Mouse (Mus musculus) intestine, embryonic 14.5 days (tissue): ENCODE data around the gene Eif4e. TPM values are rescaled to one million over a fixed set of nuclear protein-coding genes. Genes with fewer than 3 reads are reported as not detected.

Experiments
- ATAC-seq: fragments of 200-750 bp; cut with Nextera tagmentation; replicated peaks from 2 replicates; pipeline ENCODE4 v1.8.0; 2017; ENCODE audit warnings: low read depth, moderate number of reproducible peaks, moderate TSS enrichment, moderate library complexity; ENCODE audit not compliant: low FRiP score, low TSS enrichment
- DNase-seq: peaks from one replicate; pipeline ENCODE4 v3.0.0-alpha.2; 2018; ENCODE audit warnings: low spot score
- H3K27ac ChIP-seq: fragments of 300-500 bp; sonication (generic); 2 replicates; pipeline ENCODE4 v1.5.1; 2014; ENCODE audit warnings: low read depth, mild to moderate bottlenecking, control low read depth
- H3K27me3 ChIP-seq: fragments of 300-500 bp; sonication (generic); replicated peaks from 2 replicates; pipeline ENCODE4 v1.6.1; 2014; ENCODE audit warnings: low read length, control low read depth; ENCODE audit not compliant: control insufficient read depth, insufficient read depth
- H3K36me3 ChIP-seq: fragments of 300-500 bp; sonication (generic); 2 replicates; pipeline ENCODE4 v1.6.1; 2014; ENCODE audit warnings: low read length, control low read depth; ENCODE audit not compliant: control insufficient read depth, insufficient read depth
- H3K4me1 ChIP-seq: fragments of 300-500 bp; sonication (generic); replicated peaks from 2 replicates; pipeline ENCODE4 v1.6.1; 2014; ENCODE audit warnings: low read length, control low read depth, mixed read lengths; ENCODE audit not compliant: control insufficient read depth, insufficient read depth
- H3K4me2 ChIP-seq: fragments of 300-500 bp; sonication (generic); 2 replicates; pipeline ENCODE4 v1.6.1; 2014; ENCODE audit warnings: low read length
- H3K4me3 ChIP-seq: fragments of 300-500 bp; sonication (generic); 2 replicates; pipeline ENCODE4 v1.5.1; 2014; ENCODE audit warnings: low read depth, low read length, control low read depth, mixed read lengths
- H3K9ac ChIP-seq: fragments of 300-500 bp; sonication (generic); 2 replicates; pipeline ENCODE4 v1.6.1; 2014; ENCODE audit warnings: mild to moderate bottlenecking, low read length
- H3K9me3 ChIP-seq: fragments of 300-500 bp; sonication (generic); 2 replicates; pipeline ENCODE4 v1.6.1; 2016; ENCODE audit warnings: low read length, control low read depth; ENCODE audit not compliant: control insufficient read depth
- WGBS: fragments of 180-500 bp; shearing (Covaris S2); extraction: QIAGEN DNeasy Blood & Tissue Kit; methylation state at CpG from one replicate; pipeline ENCODE4 v1.1.7; 2014; 5-methylcytosine and 5-hydroxymethylcytosine counted together
- polyA plus RNA-seq: library from polyadenylated mRNA; unstranded; fragments of >200 nt; fragmentation: Nextera tagmentation; extraction: Ambion mirVana; gene quantifications from 2 replicates; pipeline ENCODE4 v1.2.1, GENCODE M21; 2014

Eif4e gene
- 345 and 370 TPM in 2 replicates for polyA plus RNA-seq

- ATAC-seq (peak; percentile 53), DNase-seq (peak; percentile 93)
- Histone ChIP-seq H3K4me3 (peak within 1 kb of the TSS; percentile 93), H3K36me3 (no peaks in the 10 kb centered on the region), H3K4me2 (peak within 1 kb of the TSS; percentile 91), H3K27ac (peak within 1 kb of the TSS; percentile 94), H3K9me3 (no peaks in the 10 kb centered on the region), H3K4me1 (peaks cover 23% of the 10 kb centered on the region), H3K27me3 (no peaks in the 10 kb centered on the region), H3K9ac (peak within 1 kb of the TSS; percentile 75)
- WGBS: 3% methylated on average over 39 of the region's 39 CpGs
These were observed at the start of gene Eif4e for GRCm38 (mm10) chr3:138526073-138526915. Gene Eif4e, plus strand, starts transcription at chr3:138526179.

- Histone ChIP-seq H3K36me3 (peaks cover 49% of the 10 kb centered on the region), H3K27me3 (no peaks in the 10 kb centered on the region), H3K4me3 (no peak overlapping the region), H3K9me3 (no peaks in the 10 kb centered on the region), H3K27ac (no peak overlapping the region), H3K4me1 (no peaks in the 10 kb centered on the region), H3K4me2 (no peak overlapping the region), H3K9ac (no peak overlapping the region)
- DNase-seq (no peak), ATAC-seq (no peak)
- WGBS: 94% methylated on average over 8 of the region's 8 CpGs
These were observed 46.5 kb upstream of the Eif4e start for GRCm38 (mm10) chr3:138479489-138479888.

GRCm38 (mm10) chr3:138481526-138482284 lies 44.3 kb upstream of the Eif4e start:
- Histone ChIP-seq H3K9ac (no peak overlapping the region), H3K4me3 (no peak overlapping the region), H3K4me2 (no peak overlapping the region), H3K27ac (no peak overlapping the region), H3K9me3 (no peaks in the 10 kb centered on the region), H3K4me1 (no peaks in the 10 kb centered on the region), H3K36me3 (peaks cover 38% of the 10 kb centered on the region), H3K27me3 (no peaks in the 10 kb centered on the region)
- ATAC-seq (no peak), DNase-seq (no peak)
- WGBS: 73% methylated on average over 14 of the region's 14 CpGs

GRCm38 (mm10) chr3:138483240-138483639 lies 42.7 kb upstream of the Eif4e start:
- 68% methylated on average over 2 of the region's 2 CpGs for WGBS
- no peak overlapping the region for H3K4me3 ChIP-seq
- no peaks in the 10 kb centered on the region for H3K27me3 ChIP-seq
- no peaks in the 10 kb centered on the region for H3K9me3 ChIP-seq
- H3K9ac ChIP-seq: no peak overlapping the region
- H3K36me3 ChIP-seq: peaks cover 34% of the 10 kb centered on the region
- H3K4me1 ChIP-seq: peaks cover 8% of the 10 kb centered on the region
- ATAC-seq (no peak), DNase-seq (no peak)
- H3K27ac ChIP-seq: no peak overlapping the region
- no peak overlapping the region for H3K4me2 ChIP-seq

- DNase-seq: no peak
- Histone ChIP-seq H3K27ac (peak overlapping the region; percentile 59), H3K9me3 (no peaks in the 10 kb centered on the region), H3K9ac (peak overlapping the region; percentile 86), H3K4me3 (peak overlapping the region; percentile 87), H3K27me3 (no peaks in the 10 kb centered on the region), H3K36me3 (peaks cover 7% of the 10 kb centered on the region; the same call in 1 of the 2 replicates), H3K4me2 (peak overlapping the region; percentile 73), H3K4me1 (peaks cover 8% of the 10 kb centered on the region)
- WGBS: under 1% methylated on average over 60 of the region's 61 CpGs
- ATAC-seq: no peak
These were observed 37.2 kb upstream of the Eif4e start for GRCm38 (mm10) chr3:138488584-138489326.

DNA sequence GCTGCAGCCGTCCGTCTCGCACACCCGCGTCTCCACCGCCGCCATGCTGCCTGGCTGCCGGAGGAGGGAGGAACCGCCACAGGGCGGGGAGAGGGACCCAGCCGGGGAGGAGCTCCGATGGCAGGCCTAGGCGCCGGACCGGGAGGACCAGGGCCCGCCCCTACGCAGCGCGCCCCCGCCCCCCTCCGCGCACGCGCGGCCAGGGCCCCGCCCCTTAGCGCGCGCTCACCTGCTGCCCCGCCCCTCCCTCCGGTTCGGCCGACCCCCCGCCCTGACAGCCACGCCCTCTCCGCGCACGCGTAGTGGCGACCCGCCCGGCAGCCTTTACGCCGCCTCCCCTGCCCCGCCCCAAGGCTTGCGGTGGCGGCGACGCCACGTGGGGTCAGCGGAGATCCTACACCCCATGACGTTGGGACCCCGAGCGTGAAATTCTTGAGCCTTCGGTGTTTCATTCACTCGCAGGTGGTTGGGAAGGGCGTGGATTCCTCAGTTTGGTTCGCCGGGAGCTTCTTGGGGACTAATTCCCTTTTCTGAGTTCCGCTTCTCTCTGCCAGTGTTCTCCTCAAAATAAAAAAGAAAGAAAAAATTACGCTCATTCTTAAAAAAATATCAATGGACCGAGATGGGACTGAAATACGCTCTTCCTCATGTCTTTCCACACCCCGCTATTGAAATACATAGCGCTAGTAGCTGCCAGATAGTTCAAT lies 36.5 kb upstream of the Eif4e start, which contains the start of gene Metap1:
Gene Metap1, minus strand, starts transcription at position 189 of the 707 bp plus-strand sequence.
- no peaks in the 10 kb centered on the region for H3K9me3 ChIP-seq
- H3K4me2 ChIP-seq: peak within 1 kb of the TSS; percentile 73
- peak within 1 kb of the TSS; percentile 87 for H3K4me3 ChIP-seq
- under 1% methylated on average over 58 of the region's 65 CpGs for WGBS
- H3K9ac ChIP-seq: peak within 1 kb of the TSS; percentile 86
- DNase-seq (peak; percentile 98), ATAC-seq (peak; percentile 99)
- H3K4me1 ChIP-seq: peaks cover 8% of the 10 kb centered on the region
- no peaks in the 10 kb centered on the region for H3K27me3 ChIP-seq
- peak within 1 kb of the TSS; percentile 59 for H3K27ac ChIP-seq
- H3K36me3 ChIP-seq: peaks cover 7% of the 10 kb centered on the region; the same call in 1 of the 2 replicates

DNA sequence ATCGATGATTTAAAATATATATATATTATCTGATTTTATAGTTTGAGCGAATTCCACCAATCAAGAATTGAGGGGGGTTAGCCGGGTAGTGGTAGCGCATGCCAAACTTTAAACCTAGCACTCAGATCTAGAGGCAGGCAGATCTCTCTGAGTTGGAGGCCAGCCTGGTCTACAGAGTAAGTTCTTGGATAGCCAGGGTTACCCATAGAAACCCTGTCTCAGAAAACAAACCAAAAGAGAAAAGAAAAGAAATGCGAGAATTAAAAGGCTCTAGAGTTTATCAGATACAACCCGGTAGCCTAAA lies 36.0 kb upstream of the Eif4e start:
- H3K9me3 ChIP-seq: no peaks in the 10 kb centered on the region
- peak overlapping the region; percentile 69 for H3K4me2 ChIP-seq
- H3K27ac ChIP-seq: no peak overlapping the region
- 27% methylated on average over 6 of the region's 6 CpGs for whole genome bisulfite sequencing
- H3K4me1 ChIP-seq: peaks cover 8% of the 10 kb centered on the region
- ATAC-seq: peak; percentile 1; the same call in 1 of the 2 replicates
- H3K9ac ChIP-seq: peak overlapping the region; percentile 55
- no peak for DNase-seq
- peak overlapping the region; percentile 87 for H3K4me3 ChIP-seq
- no peaks in the 10 kb centered on the region for H3K27me3 ChIP-seq
- peaks cover 3% of the 10 kb centered on the region; the same call in 1 of the 2 replicates for H3K36me3 ChIP-seq

DNA sequence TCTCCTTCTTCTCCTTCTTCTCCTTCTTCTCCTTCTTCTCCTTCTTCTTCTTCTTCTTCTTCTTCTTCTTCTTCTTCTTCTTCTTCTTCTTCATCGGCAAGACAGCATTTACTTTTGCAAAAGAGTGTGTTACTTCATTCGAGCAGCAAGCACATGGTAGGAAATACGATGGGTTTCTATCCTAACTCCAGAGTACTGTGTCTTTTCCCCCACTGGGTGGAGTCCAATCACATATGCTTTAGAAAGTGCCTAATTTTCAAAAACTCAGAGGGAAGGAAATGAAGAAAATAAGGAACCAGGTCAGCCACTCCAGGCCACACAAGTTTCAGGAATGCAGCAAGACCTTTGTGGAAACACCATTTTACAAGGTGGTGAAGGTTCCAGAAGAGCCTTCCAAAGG lies 32.3 kb upstream of the Eif4e start:
- no peak for ATAC-seq
- DNase-seq: no peak

More for the DNA sequence above, 32.3 kb upstream of the Eif4e start:
- no peaks in the 10 kb centered on the region for H3K27me3 ChIP-seq
- no peaks in the 10 kb centered on the region for H3K36me3 ChIP-seq
- H3K4me1 ChIP-seq: no peaks in the 10 kb centered on the region
- H3K9ac ChIP-seq: no peak overlapping the region
- H3K4me3 ChIP-seq: no peak overlapping the region
- no peaks in the 10 kb centered on the region for H3K9me3 ChIP-seq
- H3K4me2 ChIP-seq: no peak overlapping the region
- WGBS: 90% methylated on average over 3 of the region's 3 CpGs
- H3K27ac ChIP-seq: no peak overlapping the region
